Mouse (Mus musculus): Measurements from ENCODE around the gene Prr14l. TPM values are rescaled to one million over a fixed set of nuclear protein-coding genes. Genes with fewer than 3 reads are reported as not detected.
"Not testable (repeated sequence)": the region's sequence is repeated elsewhere in the genome, so short reads cannot be mapped to it uniquely, and the experiment has no call there.

The Prr14l gene
- polyA plus RNA-seq, 1 experiment from 2014 or later: 21.9 TPM

DNA sequence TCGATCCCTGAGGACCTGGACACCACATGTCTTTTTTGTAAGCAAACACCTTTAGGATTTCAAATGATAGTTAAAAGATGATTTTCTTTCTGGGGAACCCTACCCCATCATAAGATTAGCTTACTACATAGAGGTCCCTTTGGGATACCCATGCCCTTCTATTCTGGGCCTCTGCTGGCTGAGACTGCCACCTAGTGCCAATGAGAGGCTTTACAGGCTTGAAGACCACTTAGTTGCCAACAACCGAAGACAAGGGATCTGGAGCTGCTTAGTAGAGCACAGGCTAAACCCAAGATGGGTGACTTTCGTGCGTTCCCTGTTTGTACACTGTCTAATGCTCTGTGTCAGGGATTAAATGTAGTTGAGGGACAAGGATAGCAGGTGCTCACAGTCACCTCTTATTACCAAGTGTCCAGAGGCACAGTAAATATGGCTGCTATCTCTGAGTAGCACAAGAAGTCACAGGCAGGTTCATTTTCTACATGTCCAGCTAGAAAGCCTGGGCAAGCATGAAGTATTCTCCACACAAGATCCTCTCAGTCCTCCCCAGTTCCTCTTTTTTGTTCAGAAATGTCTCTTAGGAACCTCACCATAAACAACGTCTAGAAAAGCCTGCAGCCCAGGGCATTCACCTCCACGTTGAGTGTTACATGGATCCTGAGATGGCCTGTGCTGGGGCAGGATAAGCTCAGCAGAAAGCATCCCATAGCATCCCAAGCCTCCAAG is 106.2 kb downstream of the Prr14l start:
- Histone ChIP-seq H3K9ac (replicated peaks) (no peak overlapping the region), H3K36me3 (no peaks in the 10 kb centered on the region), H3K27ac (replicated peaks) (no peak overlapping the region), H3K9me3 (no peaks in the 10 kb centered on the region), H3K4me2 (replicated peaks) (no peak overlapping the region), H3K4me1 (peaks cover 24% of the 10 kb centered on the region), H3K4me3 (no peak overlapping the region), H3K27me3 (no peaks in the 10 kb centered on the region)
- no peak for ATAC-seq (ENCODE audit: low FRiP score, low read depth)
- WGBS: 71% methylated on average over 6 of the region's 6 CpGs

DNA sequence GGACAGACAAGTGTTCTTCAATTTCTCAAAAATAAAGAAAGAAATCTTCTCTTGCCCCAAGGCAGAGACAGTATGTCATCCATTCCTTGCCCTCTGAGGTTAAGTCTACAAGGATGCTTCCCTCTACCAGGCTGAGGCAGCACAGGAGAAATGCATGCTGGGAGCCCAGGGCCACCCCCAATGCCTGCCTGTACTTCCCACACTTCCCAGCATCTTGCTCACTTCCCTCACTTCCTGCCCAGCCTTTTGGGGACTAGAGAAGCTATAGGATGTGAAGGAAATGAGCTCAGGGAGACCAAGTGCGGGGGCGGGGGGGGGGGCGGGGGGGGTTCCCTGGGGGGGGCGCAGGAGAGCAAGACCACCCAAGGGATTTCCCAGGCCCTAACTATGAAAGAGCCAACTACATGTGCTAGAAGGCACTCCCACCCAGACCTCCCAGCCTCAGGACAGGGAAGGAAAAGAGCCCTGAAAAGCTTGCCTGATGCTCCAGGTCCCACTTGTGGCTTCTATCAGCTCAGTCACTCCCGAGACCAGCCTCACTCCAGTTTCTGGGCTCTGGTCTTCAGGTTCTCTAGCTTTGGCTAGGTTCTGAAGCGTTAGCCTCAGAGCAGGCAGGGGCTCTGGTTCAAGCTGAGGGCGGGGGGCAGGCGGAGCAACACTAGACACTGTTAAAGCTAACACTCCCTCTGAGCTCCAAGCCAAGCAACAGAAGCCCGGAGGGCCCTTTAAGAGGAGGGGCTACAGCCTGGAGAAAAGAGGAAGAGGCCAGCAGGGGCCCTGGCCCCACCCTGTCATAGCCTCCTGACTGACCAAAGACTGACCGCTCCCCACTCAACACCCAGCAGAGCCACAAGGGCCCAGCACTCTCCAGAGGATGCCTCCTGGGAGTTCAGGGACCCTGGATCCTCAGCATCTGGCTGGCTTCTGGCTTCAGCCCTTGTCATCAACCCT is 108.1 kb downstream of the Prr14l start:
- H3K4me1 ChIP-seq: peaks cover 32% of the 10 kb centered on the region
- H3K4me3 ChIP-seq: peak overlapping the region; percentile 18; the same call in 1 of the 2 replicates
- no peaks in the 10 kb centered on the region for H3K27me3 ChIP-seq
- no peaks in the 10 kb centered on the region for H3K9me3 ChIP-seq
- WGBS: 8% methylated on average over 6 of the region's 10 CpGs
- ATAC-seq (ENCODE audit: low FRiP score, low read depth): no peak
- no peak overlapping the region; the same call in 1 of the 2 replicates for H3K9ac ChIP-seq (replicated peaks)
- H3K4me2 ChIP-seq (replicated peaks): peak overlapping the region; percentile 26
- H3K36me3 ChIP-seq: no peaks in the 10 kb centered on the region
- H3K27ac ChIP-seq (replicated peaks): peak overlapping the region; percentile 46; the same call in 1 of the 2 replicates

DNA sequence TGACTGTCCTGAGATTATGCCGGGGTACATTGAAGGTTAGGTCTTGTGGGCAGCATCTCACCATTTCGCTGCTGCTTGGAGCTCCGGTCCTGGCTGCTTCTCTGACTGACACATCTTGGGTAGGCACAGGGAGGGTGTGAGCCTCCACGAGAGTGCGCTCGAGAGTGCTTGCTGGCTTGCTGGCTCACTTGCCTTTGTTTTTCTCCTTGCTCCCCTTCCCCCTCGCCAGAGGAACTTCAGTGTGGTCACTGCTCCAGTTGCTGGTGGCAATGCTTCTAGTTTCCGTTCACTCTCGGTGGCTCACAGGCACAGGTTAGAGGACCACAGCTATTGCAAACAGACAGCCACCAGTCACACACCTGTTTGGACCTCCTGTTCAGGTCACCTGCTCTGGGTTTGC is 111.9 kb downstream of the Prr14l start:
- ATAC-seq (ENCODE audit: low FRiP score, low read depth): no peak
- peak overlapping the region; percentile 55; the same call in 1 of the 2 replicates for H3K27ac ChIP-seq (replicated peaks)
- no peak overlapping the region for H3K4me2 ChIP-seq (replicated peaks)

DNA sequence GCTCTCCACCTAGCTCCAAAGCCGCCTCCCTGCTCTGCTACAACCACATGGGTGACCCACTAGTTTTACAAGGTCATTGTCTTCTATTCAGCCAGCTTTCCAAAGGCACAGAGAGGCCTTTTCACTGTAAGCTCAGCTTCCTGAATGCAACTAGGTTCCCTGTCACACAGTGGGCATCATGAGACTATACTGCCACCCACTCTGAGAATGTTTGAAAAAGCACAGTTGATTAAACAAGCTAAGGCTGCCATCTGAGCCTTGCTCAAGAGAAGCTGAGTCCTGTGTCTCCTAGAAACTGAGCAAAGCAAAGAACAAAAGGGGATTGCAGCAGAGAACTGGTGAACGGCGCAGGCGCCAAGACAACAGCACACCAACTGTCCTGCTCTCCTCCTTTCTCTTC is 112.7 kb downstream of the Prr14l start:
- ATAC-seq (ENCODE audit: low FRiP score, low read depth): peak; percentile 11; the same call in 1 of the 2 replicates
- H3K4me2 ChIP-seq (replicated peaks); H3K36me3 ChIP-seq; H3K27me3 ChIP-seq; H3K9me3 ChIP-seq; H3K9ac ChIP-seq (replicated peaks); H3K4me3 ChIP-seq: not testable (repeated sequence)
- 62% methylated on average over 4 of the region's 4 CpGs for WGBS
- Histone ChIP-seq H3K27ac (replicated peaks) (peak overlapping the region; percentile 56), H3K4me1 (peaks cover 26% of the 10 kb centered on the region)

More for the DNA sequence above, 111.9 kb downstream of the Prr14l start:
- H3K9ac ChIP-seq (replicated peaks): no peak overlapping the region
- 46% methylated on average over 9 of the region's 9 CpGs for WGBS
- H3K4me3 ChIP-seq: no peak overlapping the region
- H3K36me3 ChIP-seq: no peaks in the 10 kb centered on the region
- no peaks in the 10 kb centered on the region for H3K9me3 ChIP-seq
- no peaks in the 10 kb centered on the region for H3K27me3 ChIP-seq
- H3K4me1 ChIP-seq: peaks cover 28% of the 10 kb centered on the region

DNA sequence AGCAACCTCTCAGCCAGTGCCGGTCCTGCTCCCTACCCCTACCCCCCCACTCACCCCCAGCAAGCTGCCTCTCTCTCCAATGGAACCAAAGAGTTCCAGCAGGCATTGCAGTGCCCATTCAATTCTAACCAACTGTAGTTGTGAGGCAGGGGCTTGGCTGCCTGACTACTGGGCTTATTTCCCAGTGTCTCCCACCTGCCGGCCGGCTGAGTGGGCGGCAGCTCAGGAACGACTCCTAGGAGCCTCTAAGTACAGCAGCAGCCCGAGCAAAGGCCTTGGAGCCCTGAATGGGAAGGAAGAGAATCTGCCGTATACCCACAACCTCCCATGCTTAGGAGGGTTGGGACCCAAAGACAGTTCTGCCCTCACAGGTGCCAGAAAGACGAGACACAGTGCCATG is 113.2 kb downstream of the Prr14l start:
- not testable (repeated sequence) for ATAC-seq (ENCODE audit: low FRiP score, low read depth); H3K4me3 ChIP-seq; H3K27me3 ChIP-seq; H3K4me2 ChIP-seq (replicated peaks); H3K36me3 ChIP-seq; H3K9ac ChIP-seq (replicated peaks); H3K9me3 ChIP-seq
- WGBS: 87% methylated on average over 8 of the region's 8 CpGs
- Histone ChIP-seq H3K4me1 (peaks cover 21% of the 10 kb centered on the region), H3K27ac (replicated peaks) (peak overlapping the region; percentile 56; the same call in 1 of the 2 replicates)

DNA sequence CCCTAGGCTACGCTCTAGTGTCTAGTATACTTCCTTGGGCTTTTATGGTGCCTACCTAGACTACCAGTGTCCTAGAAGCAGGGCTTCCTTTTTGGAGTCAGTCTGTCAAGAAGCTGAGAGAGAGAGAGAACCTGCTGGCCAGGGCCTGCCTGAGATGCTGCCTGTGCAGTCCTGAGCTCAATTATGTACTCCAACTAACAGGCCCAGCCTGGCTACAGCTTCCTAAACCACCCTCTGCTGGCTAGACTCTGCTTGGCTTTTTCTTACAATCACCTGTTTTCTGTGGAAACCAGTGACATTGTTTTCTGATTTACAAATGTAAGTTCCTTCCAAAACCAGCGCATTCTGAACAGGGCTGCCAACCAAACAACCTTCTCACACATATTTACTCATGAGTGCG is 113.9 kb downstream of the Prr14l start:
- ATAC-seq (ENCODE audit: low FRiP score, low read depth): no peak
- Histone ChIP-seq H3K36me3 (peaks cover 9% of the 10 kb centered on the region), H3K27ac (replicated peaks) (no peak overlapping the region), H3K9me3 (no peaks in the 10 kb centered on the region), H3K27me3 (no peaks in the 10 kb centered on the region), H3K4me3 (no peak overlapping the region), H3K4me2 (replicated peaks) (no peak overlapping the region), H3K9ac (replicated peaks) (no peak overlapping the region), H3K4me1 (peaks cover 18% of the 10 kb centered on the region; the same call in 1 of the 2 replicates)
- WGBS: 96% methylated on average over 3 of the region's 3 CpGs

Other genes with a start within 250 kb of the Prr14l start
- gene Yes1, start 243.1 kb downstream of the Prr14l start, polyA plus RNA-seq (2016; fragmentation: Nextera tagmentation; extraction: Ambion mirVana): 32.3 and 33.9 TPM in 2 replicates
- gene Pisd, start 68.6 kb downstream of the Prr14l start, polyA plus RNA-seq (2016; fragmentation: Nextera tagmentation; extraction: Ambion mirVana): 74.8 and 77.6 TPM in 2 replicates
- gene Gm20671, start 27.1 kb downstream of the Prr14l start, polyA plus RNA-seq (2016; fragmentation: Nextera tagmentation; extraction: Ambion mirVana): not detected in 2 replicates
- gene Depdc5, start 9.4 kb upstream of the Prr14l start, polyA plus RNA-seq (2016; fragmentation: Nextera tagmentation; extraction: Ambion mirVana): 41.6 and 42.8 TPM in 2 replicates
- gene Ywhah, start 164.6 kb upstream of the Prr14l start, polyA plus RNA-seq (2016; fragmentation: Nextera tagmentation; extraction: Ambion mirVana): 435 and 440 TPM in 2 replicates
- gene Slc5a1, start 250.0 kb upstream of the Prr14l start, polyA plus RNA-seq (2016; fragmentation: Nextera tagmentation; extraction: Ambion mirVana): not detected in 2 replicates

Data from midbrain, embryonic 12.5 days (tissue).